Mouse (Mus musculus): Measurements from ENCODE around the gene Klrg2.

The Klrg2 gene

GRCm38 (mm10) chr6:38629556-38629955, 7.5 kb downstream of the Klrg2 start:
- DNase-seq (ENCODE audit: low spot score in 2 of 2), result no peak

- no peak for DNase-seq (ENCODE audit: low spot score in 2 of 2)
These were observed 9.6 kb downstream of the Klrg2 start for GRCm38 (mm10) chr6:38627486-38627885.

GRCm38 (mm10) chr6:38627081-38627480, 10.0 kb downstream of the Klrg2 start:
- no peak for DNase-seq (ENCODE audit: low spot score in 2 of 2)

GRCm38 (mm10) chr6:38626086-38626485, 11.0 kb downstream of the Klrg2 start:
- DNase-seq (ENCODE audit: low spot score in 2 of 2), result no peak

- no peak for DNase-seq (ENCODE audit: low spot score in 2 of 2)
These were observed 12.6 kb downstream of the Klrg2 start for GRCm38 (mm10) chr6:38624439-38624838.

GRCm38 (mm10) chr6:38623457-38623856, 13.6 kb downstream of the Klrg2 start:
- DNase-seq (ENCODE audit: low spot score in 2 of 2), result no peak

- DNase-seq (ENCODE audit: low spot score in 2 of 2), result no peak
These were observed 14.6 kb downstream of the Klrg2 start for GRCm38 (mm10) chr6:38622406-38622805.

GRCm38 (mm10) chr6:38609892-38610291, 27.1 kb downstream of the Klrg2 start:
- no peak for DNase-seq (ENCODE audit: low spot score in 2 of 2)

GRCm38 (mm10) chr6:38597481-38597880, 39.6 kb downstream of the Klrg2 start:
- no peak for DNase-seq (ENCODE audit: low spot score in 2 of 2)

GRCm38 (mm10) chr6:38581711-38582110, 55.3 kb downstream of the Klrg2 start:
- DNase-seq (ENCODE audit: low spot score in 2 of 2), result no peak

GRCm38 (mm10) chr6:38580112-38580857, 56.8 kb downstream of the Klrg2 start:
- DNase-seq (ENCODE audit: low spot score in 2 of 2), result no peak

GRCm38 (mm10) chr6:38576096-38576495, 60.9 kb downstream of the Klrg2 start:
- peak in 1 of 2 experiments; percentile 20 for DNase-seq (ENCODE audit: low spot score in 2 of 2)
